Mouse (Mus musculus): ENCODE data around the gene Men1. TPM values are rescaled to one million over a fixed set of nuclear protein-coding genes. Genes with fewer than 3 reads are reported as not detected.

The Men1 gene
- 3.2 TPM for polyA plus RNA-seq (2014; fragmentation: Illumina TruSeq; extraction: RNeasy Lipid Tissue Mini Kit (QIAGEN cat#74804); ENCODE audit: low replicate concordance)

DNA sequence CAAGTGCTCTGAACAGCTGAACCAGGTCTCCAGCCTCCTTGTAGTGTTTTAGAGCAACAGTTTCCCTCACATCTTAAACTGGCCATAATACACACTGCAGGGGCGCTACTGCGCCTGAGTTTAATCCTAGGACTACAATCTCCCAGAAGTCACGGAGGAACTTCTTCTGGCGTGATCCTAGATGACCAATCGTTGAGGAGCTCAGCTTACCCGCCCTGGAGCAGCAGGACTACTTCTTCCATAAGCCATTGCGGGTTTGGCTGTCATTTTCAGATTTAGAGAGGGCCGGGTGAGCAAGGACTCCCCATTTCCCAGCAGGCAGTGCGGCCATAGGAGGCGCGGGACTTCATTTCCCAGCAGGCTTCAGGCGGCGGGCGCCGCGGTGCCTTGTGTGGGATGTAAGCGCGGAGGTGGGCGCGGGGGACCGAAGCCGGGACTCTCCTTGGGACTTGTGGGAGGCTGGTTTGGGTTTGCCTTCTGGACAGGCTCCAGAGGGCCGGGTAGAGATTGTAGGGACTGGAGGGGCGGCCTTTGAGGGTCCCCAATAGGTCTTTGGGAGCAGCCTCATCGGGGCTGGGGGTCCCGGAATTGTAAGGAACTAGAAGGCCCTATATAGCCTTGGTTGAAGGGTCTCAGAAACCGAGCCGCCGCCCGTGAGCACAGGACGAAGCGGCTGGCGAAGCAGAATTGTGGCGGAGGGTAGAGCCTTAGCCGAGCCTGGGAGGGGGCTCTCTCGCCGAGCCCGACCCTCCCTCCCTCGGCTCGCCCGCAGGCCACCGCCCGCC, at the start of gene Men1:
Gene Men1, plus strand, starts transcription at position 307 of the 785 bp plus-strand sequence.

DNA sequence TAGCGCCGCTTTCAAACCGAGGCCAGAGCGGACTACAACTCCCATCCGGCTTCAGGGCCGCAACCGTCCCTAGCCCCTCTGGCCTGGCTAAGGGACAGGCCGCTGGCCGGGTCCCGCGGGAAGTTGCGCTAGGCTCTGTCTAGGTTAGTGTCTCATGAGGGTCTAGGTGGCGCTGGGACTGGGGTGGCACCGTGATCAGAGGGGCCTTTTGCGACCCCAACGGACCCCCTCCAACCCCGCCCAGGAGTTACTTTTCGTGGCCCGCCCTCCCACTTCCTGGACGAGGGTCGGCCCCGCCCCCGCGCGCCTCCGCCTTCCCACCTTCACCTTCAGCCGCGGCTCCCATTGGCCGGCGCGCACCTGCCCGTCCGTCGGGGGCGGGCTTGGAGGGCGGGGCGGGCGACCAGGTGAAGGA, 28.6 kb upstream of the Men1 start, which contains the start of gene Cdc42bpg:
Gene Cdc42bpg, plus strand, starts transcription at position 320 of the 415 bp plus-strand sequence.

DNA sequence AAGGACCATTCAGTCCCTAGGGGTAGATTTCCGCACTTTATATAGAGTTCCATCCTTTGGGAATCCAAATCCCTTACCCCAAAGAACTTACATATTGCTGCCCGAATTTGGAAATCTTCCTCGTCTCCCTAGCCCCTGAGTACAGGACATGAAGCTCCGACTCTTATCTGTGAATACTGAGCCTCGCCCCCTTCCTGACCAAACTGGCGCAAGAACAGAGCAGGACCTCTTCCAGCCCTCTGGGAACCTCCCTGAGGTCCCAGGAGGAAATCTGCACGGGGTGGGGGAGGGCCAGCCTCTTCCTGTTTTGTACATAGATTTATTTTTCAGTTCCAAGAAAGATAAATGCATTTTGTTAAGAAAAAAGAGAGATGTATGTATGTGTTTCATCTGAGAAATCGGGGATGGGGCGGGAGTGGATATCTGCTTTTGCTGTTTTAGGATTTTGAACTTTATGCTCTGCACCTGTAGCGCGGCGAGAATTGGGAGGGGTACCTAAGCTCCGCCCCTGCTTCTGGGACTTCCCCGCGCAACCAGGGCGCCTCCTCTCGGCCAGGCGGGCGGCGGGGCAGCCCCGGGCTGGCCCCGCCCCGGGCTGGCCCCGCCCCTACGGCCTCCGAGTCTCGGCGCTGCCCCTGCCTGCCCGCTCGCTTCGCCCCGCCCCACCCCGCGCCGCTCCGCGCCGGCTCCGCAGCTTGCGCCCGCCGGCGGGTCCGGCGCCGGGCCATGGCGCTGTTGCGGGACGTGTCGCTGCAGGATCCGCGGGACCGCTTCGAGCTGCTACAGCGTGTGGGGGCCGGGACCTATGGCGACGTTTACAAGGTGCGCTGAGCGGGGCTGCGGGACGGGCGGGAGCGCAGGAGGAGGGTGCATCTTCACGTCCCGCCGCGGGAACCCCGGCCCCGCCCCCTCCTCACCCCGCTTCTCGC, 6.0 kb downstream of the Men1 start, which contains the start of gene Map4k2:
Gene Map4k2, plus strand, starts transcription at position 612 of the 929 bp plus-strand sequence.

DNA sequence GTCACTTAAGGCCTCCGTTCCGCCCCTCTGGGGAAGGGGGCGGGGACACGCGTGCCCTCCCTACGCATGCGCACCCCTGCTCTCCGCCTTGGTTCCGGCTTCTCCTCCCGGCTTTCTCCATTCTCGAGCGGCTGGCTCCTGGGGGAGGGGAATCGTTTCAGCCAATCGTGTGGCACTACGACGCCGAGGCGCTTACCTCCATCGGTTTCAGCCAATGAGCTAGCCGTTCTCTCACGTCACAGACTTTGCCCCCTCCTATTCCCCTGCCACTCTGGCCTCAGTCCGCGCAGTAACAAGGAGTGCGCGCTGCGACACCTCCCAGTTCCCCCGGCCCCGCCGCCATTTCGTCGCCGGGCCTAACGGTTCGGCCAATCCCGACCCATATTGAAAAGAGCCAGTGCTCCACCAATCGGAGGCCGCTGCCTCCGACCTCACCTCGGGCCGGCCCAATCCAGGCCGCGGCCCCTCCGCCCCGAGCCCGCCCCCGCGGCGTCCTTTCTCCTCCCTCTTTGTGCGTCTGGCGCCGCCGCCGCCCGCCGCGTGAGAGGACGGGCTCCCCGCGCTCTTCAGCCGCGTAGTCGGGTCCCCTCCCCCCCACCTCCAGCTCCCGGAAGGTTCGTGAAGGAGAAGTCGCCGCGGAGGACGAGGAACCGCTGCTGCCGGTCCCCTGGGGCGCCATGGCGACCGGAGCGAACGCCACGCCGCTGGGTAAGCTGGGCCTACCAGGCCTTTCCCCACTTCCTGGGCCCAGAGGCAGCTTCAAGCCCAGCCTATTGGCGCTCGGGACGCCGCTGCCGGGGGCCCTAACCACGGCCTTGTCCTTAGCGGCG, 28.8 kb downstream of the Men1 start, which contains the start of gene Sf1:
Gene Sf1, plus strand, starts transcription at position 280 of the 830 bp plus-strand sequence.

DNA sequence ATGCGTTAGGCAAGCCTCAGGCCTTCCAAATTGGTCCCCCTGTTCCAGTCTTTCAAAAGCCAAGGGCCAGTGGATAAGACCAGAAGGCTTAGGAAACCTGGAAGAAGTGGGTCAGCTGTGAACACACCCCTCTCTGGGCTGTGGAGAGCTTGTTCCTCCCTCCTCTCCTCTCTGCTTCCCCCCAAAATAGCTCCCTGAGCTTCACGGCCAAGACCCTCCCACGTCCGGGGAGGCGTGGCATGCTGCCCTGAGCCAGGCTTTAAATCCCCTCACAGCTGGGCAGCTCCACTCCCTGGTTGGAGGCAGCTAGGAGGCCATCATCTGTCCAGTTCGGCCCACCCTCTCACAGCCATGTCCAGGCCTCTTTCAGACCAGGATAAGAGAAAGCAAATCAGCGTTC, 49.3 kb downstream of the Men1 start, which contains the start of gene Pygm:
Gene Pygm, plus strand, starts transcription at position 272 of the 400 bp plus-strand sequence.

Other genes starting within 250 kb of the Men1 start
- 2.1 TPM for gene Cdca5, start 250.0 kb upstream of the Men1 start, polyA plus RNA-seq (2014; fragmentation: Illumina TruSeq; extraction: RNeasy Lipid Tissue Mini Kit (QIAGEN cat#74804); ENCODE audit: low replicate concordance)
- not detected for gene AC131692.1, start 240.6 kb upstream of the Men1 start, polyA plus RNA-seq (2014; fragmentation: Illumina TruSeq; extraction: RNeasy Lipid Tissue Mini Kit (QIAGEN cat#74804); ENCODE audit: low replicate concordance)
- 3.8 TPM for gene Naaladl1, start 229.2 kb upstream of the Men1 start, polyA plus RNA-seq (2014; fragmentation: Illumina TruSeq; extraction: RNeasy Lipid Tissue Mini Kit (QIAGEN cat#74804); ENCODE audit: low replicate concordance)
- not detected for gene Sac3d1, start 216.3 kb upstream of the Men1 start, polyA plus RNA-seq (2014; fragmentation: Illumina TruSeq; extraction: RNeasy Lipid Tissue Mini Kit (QIAGEN cat#74804); ENCODE audit: low replicate concordance)
- gene Snx15, start 206.7 kb upstream of the Men1 start, polyA plus RNA-seq (2014; fragmentation: Illumina TruSeq; extraction: RNeasy Lipid Tissue Mini Kit (QIAGEN cat#74804); ENCODE audit: low replicate concordance): 4.0 TPM
- gene Batf2, start 194.0 kb upstream of the Men1 start, polyA plus RNA-seq (2014; fragmentation: Illumina TruSeq; extraction: RNeasy Lipid Tissue Mini Kit (QIAGEN cat#74804); ENCODE audit: low replicate concordance): 0.41 TPM
- gene Arl2, start 193.4 kb upstream of the Men1 start, polyA plus RNA-seq (2014; fragmentation: Illumina TruSeq; extraction: RNeasy Lipid Tissue Mini Kit (QIAGEN cat#74804); ENCODE audit: low replicate concordance): 1.0 TPM
- gene Majin, start 150.6 kb upstream of the Men1 start, polyA plus RNA-seq (2014; fragmentation: Illumina TruSeq; extraction: RNeasy Lipid Tissue Mini Kit (QIAGEN cat#74804); ENCODE audit: low replicate concordance): 0.37 TPM
- not detected for gene Gpha2, start 108.6 kb upstream of the Men1 start, polyA plus RNA-seq (2014; fragmentation: Illumina TruSeq; extraction: RNeasy Lipid Tissue Mini Kit (QIAGEN cat#74804); ENCODE audit: low replicate concordance)
- gene Ppp2r5b, start 99.1 kb upstream of the Men1 start, polyA plus RNA-seq (2014; fragmentation: Illumina TruSeq; extraction: RNeasy Lipid Tissue Mini Kit (QIAGEN cat#74804); ENCODE audit: low replicate concordance): 0.30 TPM
- gene Atg2a, start 93.3 kb upstream of the Men1 start, polyA plus RNA-seq (2014; fragmentation: Illumina TruSeq; extraction: RNeasy Lipid Tissue Mini Kit (QIAGEN cat#74804); ENCODE audit: low replicate concordance): 0.07 TPM
- gene Ehd1, start 58.3 kb upstream of the Men1 start, polyA plus RNA-seq (2014; fragmentation: Illumina TruSeq; extraction: RNeasy Lipid Tissue Mini Kit (QIAGEN cat#74804); ENCODE audit: low replicate concordance): 22.8 TPM
- gene Cdc42bpg, start 28.5 kb upstream of the Men1 start, polyA plus RNA-seq (2014; fragmentation: Illumina TruSeq; extraction: RNeasy Lipid Tissue Mini Kit (QIAGEN cat#74804); ENCODE audit: low replicate concordance): 4.0 TPM
- 3.2 TPM for gene Map4k2, start 6.2 kb downstream of the Men1 start, polyA plus RNA-seq (2014; fragmentation: Illumina TruSeq; extraction: RNeasy Lipid Tissue Mini Kit (QIAGEN cat#74804); ENCODE audit: low replicate concordance)
- 86.9 TPM for gene Sf1, start 28.7 kb downstream of the Men1 start, polyA plus RNA-seq (2014; fragmentation: Illumina TruSeq; extraction: RNeasy Lipid Tissue Mini Kit (QIAGEN cat#74804); ENCODE audit: low replicate concordance)
- 1.0 TPM for gene Pygm, start 49.4 kb downstream of the Men1 start, polyA plus RNA-seq (2014; fragmentation: Illumina TruSeq; extraction: RNeasy Lipid Tissue Mini Kit (QIAGEN cat#74804); ENCODE audit: low replicate concordance)
- gene Rasgrp2, start 64.4 kb downstream of the Men1 start, polyA plus RNA-seq (2014; fragmentation: Illumina TruSeq; extraction: RNeasy Lipid Tissue Mini Kit (QIAGEN cat#74804); ENCODE audit: low replicate concordance): 1.2 TPM
- not detected for gene Nrxn2, start 83.8 kb downstream of the Men1 start, polyA plus RNA-seq (2014; fragmentation: Illumina TruSeq; extraction: RNeasy Lipid Tissue Mini Kit (QIAGEN cat#74804); ENCODE audit: low replicate concordance)
- not detected for gene Slc22a12, start 208.1 kb downstream of the Men1 start, polyA plus RNA-seq (2014; fragmentation: Illumina TruSeq; extraction: RNeasy Lipid Tissue Mini Kit (QIAGEN cat#74804); ENCODE audit: low replicate concordance)

All from small intestine, adult 10 weeks (tissue).